Mouse (Mus musculus): Measurements from ENCODE around the gene Myo18a.
A peak's percentile ranks its signal among the peaks of the same experiment; 100 is the strongest.
"Not testable (repeated sequence)": the region's sequence is repeated elsewhere in the genome, so short reads cannot be mapped to it uniquely, and the experiment has no call there.

The Myo18a gene

DNA sequence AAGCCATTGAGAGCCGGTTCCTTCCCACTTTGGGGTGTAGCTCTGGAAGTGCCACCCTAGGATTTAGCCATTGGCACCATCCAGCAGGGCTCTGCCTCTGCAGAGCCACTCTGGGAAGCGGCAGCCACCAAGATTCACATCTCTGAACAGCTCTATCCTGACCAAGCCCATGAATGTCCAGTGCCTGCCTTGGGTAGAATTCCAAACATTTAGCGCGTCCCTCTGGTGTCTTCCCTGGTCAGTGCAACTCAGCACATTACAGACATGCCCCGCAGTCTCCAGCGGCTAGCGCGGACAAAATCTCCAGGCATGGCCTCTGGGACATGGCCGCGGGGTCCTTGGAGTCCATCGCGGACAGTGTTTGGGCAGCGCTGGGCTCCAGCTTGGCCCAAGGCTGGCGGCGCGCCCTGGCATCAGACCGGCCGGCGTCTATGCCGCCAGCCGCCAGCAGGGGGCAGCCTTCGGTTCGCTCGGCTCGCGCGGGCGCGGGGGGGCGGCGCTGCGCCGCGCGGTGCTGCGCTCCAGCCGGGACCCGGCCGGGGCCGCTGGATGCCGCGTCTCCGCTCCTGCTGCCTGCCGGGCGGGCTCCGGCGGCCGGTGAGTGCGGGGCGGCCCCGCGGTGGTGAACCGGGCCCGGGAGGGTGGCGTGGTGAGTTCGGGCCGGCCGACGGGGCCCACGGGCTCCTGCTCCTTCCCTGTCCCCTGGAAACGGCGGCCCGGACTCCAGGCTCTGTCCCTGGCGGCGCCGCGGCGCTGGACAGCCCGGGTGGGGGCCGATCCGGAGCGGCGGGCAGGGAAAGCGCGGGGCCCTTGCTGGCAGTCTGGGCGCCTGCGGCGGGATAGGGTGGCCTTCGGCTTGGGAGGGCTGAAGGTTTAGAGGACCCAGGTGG is at the start of gene Myo18a:
Gene Myo18a (plus strand): TSS at position 464 of the 890 bp plus-strand sequence.
- peak; percentile 86 for DNase-seq (ENCODE audit: low spot score)

GRCm38 (mm10) chr11:77713736-77714135 is 49.3 kb upstream of the Myo18a start:
- DNase-seq (ENCODE audit: low spot score): no peak

GRCm38 (mm10) chr11:77719055-77719454 is 44.0 kb upstream of the Myo18a start:
- no peak for DNase-seq (ENCODE audit: low spot score)

DNA sequence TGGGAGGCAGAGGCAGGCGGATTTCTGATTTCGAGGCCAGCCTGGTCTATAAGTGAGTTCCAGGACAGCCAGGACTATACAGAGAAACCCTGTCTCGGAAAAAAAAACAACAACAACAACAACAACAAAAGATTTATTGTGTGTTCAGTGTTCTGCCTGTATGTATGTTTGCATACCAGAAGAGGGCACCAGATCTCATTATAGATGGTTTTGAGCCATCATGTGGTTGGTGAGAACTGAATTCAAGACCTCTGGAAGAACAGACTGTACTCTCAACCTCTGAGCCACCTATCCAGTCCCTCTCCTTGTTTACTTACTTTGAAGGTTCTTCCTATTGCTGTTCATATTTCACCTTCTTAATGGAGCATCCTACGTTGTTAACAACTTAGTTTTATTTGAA is 41.7 kb upstream of the Myo18a start:
- DNase-seq (ENCODE audit: low spot score): no peak

GRCm38 (mm10) chr11:77724766-77725165 is 38.3 kb upstream of the Myo18a start:
- DNase-seq (ENCODE audit: low spot score): no peak

DNA sequence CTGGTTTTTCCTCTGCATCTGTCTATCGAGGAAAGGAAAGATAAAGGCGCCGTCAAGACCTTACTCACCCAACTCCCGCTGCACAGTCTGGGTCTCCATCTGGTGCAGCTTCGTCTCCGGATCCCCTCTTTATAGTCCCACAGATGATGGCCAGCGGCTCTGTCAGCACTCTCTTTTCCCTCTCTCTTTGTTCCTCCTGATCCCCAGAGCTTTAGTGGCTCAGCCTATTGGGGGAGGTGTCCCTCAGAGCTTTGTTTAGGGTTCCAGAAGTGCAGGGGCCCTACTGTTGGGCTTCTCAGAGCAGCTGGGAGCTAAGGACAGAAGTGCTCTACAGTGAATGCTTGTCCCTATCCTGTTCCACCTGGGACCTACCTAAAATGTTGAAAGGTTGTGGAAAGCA is 37.9 kb upstream of the Myo18a start, which contains the start of gene Cryba1:
Gene Cryba1 (minus strand): TSS at position 101 of the 400 bp plus-strand sequence.
- no peak for DNase-seq (ENCODE audit: low spot score)

DNA sequence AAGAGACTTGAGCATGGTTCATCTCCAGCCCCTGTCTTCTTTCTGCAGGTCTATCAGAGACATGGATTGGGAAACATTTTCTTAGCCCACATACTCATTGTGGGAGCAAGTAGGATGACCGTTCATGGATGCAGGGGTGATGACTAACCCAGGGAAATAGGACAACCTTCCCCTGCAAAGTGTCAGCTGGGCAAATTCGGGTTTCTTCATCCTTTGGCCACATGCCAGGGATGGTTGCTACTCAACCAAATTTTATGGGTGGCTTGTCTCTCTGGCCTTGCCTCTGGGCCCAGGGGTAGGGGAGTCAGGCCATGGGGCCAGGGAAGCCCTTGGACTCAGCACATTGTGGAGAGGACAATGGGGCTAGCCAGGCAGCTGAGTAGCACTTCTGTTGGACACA is 34.5 kb upstream of the Myo18a start:
- no peak for DNase-seq (ENCODE audit: low spot score)

- peak; percentile 80 for DNase-seq (ENCODE audit: low spot score)
These were observed 25.8 kb upstream of the Myo18a start for GRCm38 (mm10) chr11:77737289-77737688.

- DNase-seq (ENCODE audit: low spot score): no peak
These were observed 24.5 kb upstream of the Myo18a start for GRCm38 (mm10) chr11:77738555-77738954.

GRCm38 (mm10) chr11:77743966-77744365 is 19.1 kb upstream of the Myo18a start:
- DNase-seq (ENCODE audit: low spot score): no peak

GRCm38 (mm10) chr11:77746652-77747051 is 16.4 kb upstream of the Myo18a start:
- DNase-seq (ENCODE audit: low spot score): no peak

DNA sequence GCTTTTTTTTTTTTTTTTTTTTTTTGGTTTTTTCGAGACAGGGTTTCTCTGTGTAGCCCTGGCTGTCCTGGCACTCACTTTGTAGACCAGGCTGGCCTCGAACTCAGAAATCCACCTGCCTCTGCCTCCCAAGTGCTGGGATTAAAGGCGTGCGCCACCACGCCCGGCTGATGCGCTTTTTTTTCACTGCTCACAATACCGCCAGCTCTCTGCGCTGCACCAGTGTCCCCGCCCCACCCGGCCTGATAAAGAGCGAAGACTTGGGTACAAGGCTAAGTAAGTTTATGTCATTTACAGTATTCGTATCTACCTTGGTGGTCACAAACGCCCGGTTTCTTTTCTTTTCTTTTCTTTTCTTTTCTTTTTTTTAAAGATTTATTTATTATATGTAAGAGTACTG is 15.9 kb upstream of the Myo18a start:
- DNase-seq (ENCODE audit: low spot score): not testable (repeated sequence)

DNA sequence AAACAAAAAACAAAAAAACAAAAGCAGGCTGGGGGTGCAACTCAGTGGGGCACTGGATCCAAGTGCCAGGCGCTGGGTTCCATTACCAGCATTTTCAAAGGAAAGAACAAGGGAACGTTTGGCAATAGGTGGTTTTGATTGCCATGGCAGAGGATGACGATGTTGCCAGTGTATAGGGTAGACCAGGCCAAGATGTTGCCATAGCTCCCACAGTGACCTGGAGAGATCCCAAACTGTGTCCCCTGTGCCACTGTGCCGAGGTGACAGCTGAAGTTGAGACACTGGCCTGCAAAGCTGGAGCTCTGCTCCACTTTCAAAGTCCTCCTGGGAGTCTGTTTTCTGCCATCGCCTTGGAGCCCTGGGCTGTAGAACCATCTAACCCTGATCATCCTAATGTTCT is 14.1 kb upstream of the Myo18a start:
- DNase-seq (ENCODE audit: low spot score): no peak

GRCm38 (mm10) chr11:77752525-77752924 is 10.5 kb upstream of the Myo18a start:
- no peak for DNase-seq (ENCODE audit: low spot score)

- no peak for DNase-seq (ENCODE audit: low spot score)
These were observed 9.6 kb upstream of the Myo18a start for GRCm38 (mm10) chr11:77753469-77753868.

DNA sequence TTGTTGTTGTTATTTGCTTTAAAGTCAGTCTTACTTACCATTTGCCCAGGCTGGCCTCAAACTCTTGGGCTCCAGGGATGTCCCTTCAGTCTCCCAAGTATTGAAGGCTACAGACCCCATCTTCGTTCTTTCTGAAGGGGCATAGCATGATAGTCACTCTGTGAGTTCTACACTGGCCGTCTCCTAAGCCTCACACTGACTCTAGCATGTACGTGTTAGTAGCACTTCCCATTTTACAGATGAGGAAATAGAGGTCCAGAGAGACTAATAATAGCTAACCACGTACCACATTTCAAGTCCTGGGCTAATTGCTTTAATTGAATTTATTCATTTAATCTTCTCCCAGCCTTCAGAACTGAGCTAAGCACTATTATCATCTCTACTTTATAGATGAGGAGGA is 3.0 kb upstream of the Myo18a start:
- no peak for DNase-seq (ENCODE audit: low spot score)

- DNase-seq (ENCODE audit: low spot score): no peak
These were observed 761 bp downstream of the Myo18a start for GRCm38 (mm10) chr11:77763673-77764340.

DNA sequence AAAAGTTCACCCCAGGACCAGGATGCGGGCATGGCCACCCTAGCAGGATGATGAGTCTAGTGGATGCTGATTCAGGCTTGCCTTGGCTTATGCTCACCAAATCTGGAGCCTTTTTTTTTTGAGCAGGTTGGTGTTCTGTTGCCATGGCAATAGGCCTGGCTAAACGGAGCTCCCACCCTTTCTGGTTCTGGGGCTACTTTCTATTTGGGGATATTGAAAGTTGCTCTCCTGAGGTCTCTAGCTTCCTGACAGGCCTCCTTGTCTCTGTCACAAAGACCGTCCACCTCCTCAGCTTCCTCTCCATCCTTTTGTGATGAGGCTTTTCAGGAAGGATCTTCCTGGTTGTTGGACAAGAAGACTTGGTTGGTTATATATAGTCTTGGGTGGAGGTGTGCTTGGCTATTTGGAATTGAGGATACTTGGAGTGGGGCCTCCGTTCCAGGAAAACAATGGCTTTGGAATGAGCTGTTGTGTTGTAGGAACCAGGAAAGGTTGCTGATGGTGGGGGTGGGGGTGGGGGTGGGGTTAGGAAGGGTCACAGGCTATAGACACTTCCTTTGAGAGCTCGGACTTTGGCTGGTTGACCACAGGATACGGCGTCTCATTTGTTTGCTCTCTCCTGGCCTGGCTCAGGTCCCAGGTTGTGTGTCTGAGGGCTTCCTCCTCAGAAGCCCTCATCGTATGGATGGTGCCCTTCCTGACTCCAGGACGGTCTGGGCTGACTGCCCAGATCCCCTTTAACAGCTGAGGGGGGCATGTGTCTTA is 1.8 kb downstream of the Myo18a start:
- DNase-seq (ENCODE audit: low spot score): no peak

DNA sequence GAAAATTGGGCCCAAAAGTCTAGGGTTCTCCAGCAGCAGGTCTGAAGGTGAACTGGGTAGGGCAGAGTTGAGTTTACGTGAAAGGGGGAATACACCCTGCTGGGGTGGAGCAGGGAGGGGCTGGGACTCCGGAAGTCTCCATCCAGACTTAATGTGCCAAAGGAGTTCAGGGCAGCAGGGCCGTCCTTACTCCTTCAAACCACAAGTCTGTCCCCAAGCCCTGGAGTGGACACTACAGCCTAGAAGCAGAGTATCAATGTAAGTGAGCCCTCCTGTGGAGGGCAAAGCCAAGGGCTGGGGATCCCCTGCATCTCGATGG is 2.4 kb downstream of the Myo18a start:
- DNase-seq (ENCODE audit: low spot score): no peak

- DNase-seq (ENCODE audit: low spot score): no peak
These were observed 3.4 kb downstream of the Myo18a start for GRCm38 (mm10) chr11:77766351-77767001.

DNA sequence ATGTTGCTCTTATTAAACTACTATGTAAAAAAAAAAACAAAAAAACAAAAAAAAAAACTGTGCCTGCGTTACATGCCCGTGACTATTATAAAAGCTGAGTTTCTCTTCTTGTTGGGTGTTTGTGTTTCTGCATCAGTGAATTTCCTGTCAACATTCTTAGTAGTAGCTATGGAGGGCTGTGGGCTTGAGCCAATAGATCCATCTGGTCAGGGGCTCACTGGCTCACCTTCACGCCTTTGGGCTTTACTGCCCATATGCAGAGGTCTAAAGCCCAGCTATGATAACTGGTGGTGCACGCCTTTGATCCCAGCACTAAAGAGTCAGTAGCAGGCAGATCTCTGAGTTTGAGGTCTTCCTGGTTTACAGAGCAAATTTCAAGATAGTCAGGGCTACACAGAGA is 6.5 kb downstream of the Myo18a start:
- DNase-seq (ENCODE audit: low spot score): no peak

- DNase-seq (ENCODE audit: low spot score): no peak
These were observed 7.3 kb downstream of the Myo18a start for GRCm38 (mm10) chr11:77770346-77770745.

Measured in ovary, postnatal 14 days (tissue).